Mouse (Mus musculus): ENCODE results near the gene 2410004B18Rik. TPM values are rescaled to one million over a fixed set of nuclear protein-coding genes. Genes with fewer than 3 reads are reported as not detected.

2410004B18Rik gene
- polyA plus RNA-seq, 1 experiment from 2014 or later = 38.7 TPM

DNA sequence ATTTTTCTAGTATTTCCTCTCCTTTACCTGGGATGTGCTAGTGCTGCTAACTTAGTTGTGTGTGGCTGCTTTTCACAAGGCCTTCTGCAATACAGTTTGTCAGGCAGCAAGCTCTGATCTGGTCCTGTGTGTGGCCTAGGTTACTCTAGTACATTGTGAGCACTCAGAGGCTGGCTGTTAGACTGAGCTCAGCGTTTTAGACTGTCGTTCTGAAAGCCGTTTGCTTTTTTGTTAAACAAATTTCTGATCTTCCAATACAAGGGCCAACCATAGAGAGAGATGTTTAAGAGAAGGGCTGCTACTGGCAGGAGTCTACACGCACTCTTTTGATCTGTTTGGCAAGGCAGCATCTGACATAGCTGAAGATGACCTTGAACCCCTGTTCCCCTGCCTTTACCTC is 2.2 kb downstream of the 2410004B18Rik start:
- WGBS = 68% methylated on average over 4 of the region's 4 CpGs
- no peak for TF ChIP-seq CTCF (IDR thresholded peaks at IDR 0.05; ENCODE audit: low read depth)
- Histone ChIP-seq H3K36me3 (ENCODE audit: control insufficient read depth, insufficient read depth) (peaks cover 25% of the 10 kb centered on the region), H3K4me2 (replicated peaks; ENCODE audit: low read depth) (peak overlapping the region; percentile 90), H3K4me1 (replicated peaks; ENCODE audit: control insufficient read depth, insufficient read depth, low read length) (peaks cover 12% of the 10 kb centered on the region; the same call in 1 of the 2 replicates), H3K9me3 (ENCODE audit: control insufficient read depth) (no peaks in the 10 kb centered on the region), H3K9ac (ENCODE audit: low read depth, low read length) (no peak overlapping the region), H3K4me3 (ENCODE audit: low read depth, low read length) (peak overlapping the region; percentile 91; the same call in 1 of the 2 replicates), H3K27me3 (replicated peaks; ENCODE audit: control insufficient read depth, insufficient read depth, low read length) (no peaks in the 10 kb centered on the region), H3K27ac (ENCODE audit: low read depth, low read length) (no peak overlapping the region)
- no peak for ATAC-seq

DNA sequence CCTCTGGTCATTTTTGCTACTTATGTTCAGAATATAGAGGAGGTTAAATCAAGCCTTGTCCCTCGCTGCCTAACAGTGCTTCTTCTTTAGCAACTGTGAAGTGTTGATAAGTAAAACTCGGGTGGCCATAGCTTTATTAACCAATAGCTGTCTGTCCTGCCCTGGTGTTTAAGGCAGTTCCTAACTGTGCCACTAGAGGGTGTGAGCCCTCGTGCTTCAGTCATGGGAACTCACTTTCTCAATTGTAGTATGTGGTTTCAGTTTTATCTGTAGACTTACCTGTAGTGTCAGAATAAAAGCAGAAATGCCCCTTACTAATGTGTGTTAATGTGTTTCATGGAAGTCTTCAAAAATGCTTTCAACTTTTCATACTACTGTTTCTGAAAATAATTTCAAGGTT is 4.2 kb downstream of the 2410004B18Rik start:
- no peak overlapping the region for H3K27ac ChIP-seq (ENCODE audit: low read depth, low read length)
- no peak overlapping the region for H3K9ac ChIP-seq (ENCODE audit: low read depth, low read length)
- peak; percentile 97 for TF ChIP-seq CTCF (IDR thresholded peaks at IDR 0.05; ENCODE audit: low read depth)
- peaks cover 12% of the 10 kb centered on the region; the same call in 1 of the 2 replicates for H3K4me1 ChIP-seq (replicated peaks; ENCODE audit: control insufficient read depth, insufficient read depth, low read length)
- H3K9me3 ChIP-seq (ENCODE audit: control insufficient read depth) = no peaks in the 10 kb centered on the region
- ATAC-seq = 0 out of 2 replicates have a peak, but pooled peaks have one; percentile 18
- H3K36me3 ChIP-seq (ENCODE audit: control insufficient read depth, insufficient read depth) = peaks cover 21% of the 10 kb centered on the region
- WGBS = 7% methylated on average over 3 of the region's 3 CpGs
- no peak overlapping the region for H3K4me3 ChIP-seq (ENCODE audit: low read depth, low read length)
- no peak overlapping the region for H3K4me2 ChIP-seq (replicated peaks; ENCODE audit: low read depth)
- H3K27me3 ChIP-seq (replicated peaks; ENCODE audit: control insufficient read depth, insufficient read depth, low read length) = no peaks in the 10 kb centered on the region

DNA sequence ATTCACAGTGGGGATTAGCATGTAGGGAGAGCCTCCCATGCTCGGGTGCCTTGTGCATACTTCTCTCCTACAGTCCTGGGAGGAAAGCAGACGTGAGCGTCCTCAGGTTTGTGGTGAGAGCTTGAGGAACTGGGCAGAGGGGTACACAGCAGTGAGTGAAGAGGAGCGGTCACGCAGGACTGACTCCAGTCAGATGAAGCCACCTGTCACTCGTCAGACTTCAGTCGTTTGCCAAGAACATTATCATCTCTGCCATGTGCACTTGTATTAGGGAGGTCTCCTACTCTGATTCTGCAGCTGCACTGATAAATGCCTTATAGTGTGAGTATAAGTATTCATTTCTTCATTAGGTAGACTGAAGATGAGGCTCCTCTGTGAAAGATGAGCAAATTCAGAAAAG is 6.5 kb downstream of the 2410004B18Rik start:
- Histone ChIP-seq H3K4me3 (ENCODE audit: low read depth, low read length) (no peak overlapping the region), H3K9me3 (ENCODE audit: control insufficient read depth) (no peaks in the 10 kb centered on the region), H3K36me3 (ENCODE audit: control insufficient read depth, insufficient read depth) (peaks cover 21% of the 10 kb centered on the region), H3K27ac (ENCODE audit: low read depth, low read length) (no peak overlapping the region), H3K27me3 (replicated peaks; ENCODE audit: control insufficient read depth, insufficient read depth, low read length) (no peaks in the 10 kb centered on the region), H3K4me2 (replicated peaks; ENCODE audit: low read depth) (no peak overlapping the region), H3K9ac (ENCODE audit: low read depth, low read length) (no peak overlapping the region), H3K4me1 (replicated peaks; ENCODE audit: control insufficient read depth, insufficient read depth, low read length) (peaks cover 6% of the 10 kb centered on the region; the same call in 1 of the 2 replicates)
- WGBS = 82% methylated on average over 7 of the region's 7 CpGs
- TF ChIP-seq CTCF (IDR thresholded peaks at IDR 0.05; ENCODE audit: low read depth) = no peak
- ATAC-seq = no peak

- WGBS = 72% methylated on average over 3 of the region's 3 CpGs
- no peak overlapping the region for H3K4me3 ChIP-seq (ENCODE audit: low read depth, low read length)
- TF ChIP-seq CTCF (IDR thresholded peaks at IDR 0.05; ENCODE audit: low read depth) = no peak
- H3K36me3 ChIP-seq (ENCODE audit: control insufficient read depth, insufficient read depth) = peaks cover 21% of the 10 kb centered on the region
- no peaks in the 10 kb centered on the region for H3K9me3 ChIP-seq (ENCODE audit: control insufficient read depth)
- no peak overlapping the region for H3K9ac ChIP-seq (ENCODE audit: low read depth, low read length)
- no peak overlapping the region for H3K27ac ChIP-seq (ENCODE audit: low read depth, low read length)
- H3K4me1 ChIP-seq (replicated peaks; ENCODE audit: control insufficient read depth, insufficient read depth, low read length) = 0 out of 2 replicates have a peak, but pooled peaks cover 3% of the 10 kb centered on the region
- H3K27me3 ChIP-seq (replicated peaks; ENCODE audit: control insufficient read depth, insufficient read depth, low read length) = no peaks in the 10 kb centered on the region
- 0 out of 2 replicates have a peak, but pooled peaks have one; percentile 41 for ATAC-seq
- H3K4me2 ChIP-seq (replicated peaks; ENCODE audit: low read depth) = no peak overlapping the region
These were observed 8.1 kb downstream of the 2410004B18Rik start for GRCm38 (mm10) chr3:145945904-145946303.

GRCm38 (mm10) chr3:145946654-145947053 is 8.8 kb downstream of the 2410004B18Rik start:
- no peaks in the 10 kb centered on the region for H3K9me3 ChIP-seq (ENCODE audit: control insufficient read depth)
- H3K4me1 ChIP-seq (replicated peaks; ENCODE audit: control insufficient read depth, insufficient read depth, low read length) = 0 out of 2 replicates have a peak, but pooled peaks cover 7% of the 10 kb centered on the region
- H3K9ac ChIP-seq (ENCODE audit: low read depth, low read length) = no peak overlapping the region
- no peaks in the 10 kb centered on the region for H3K27me3 ChIP-seq (replicated peaks; ENCODE audit: control insufficient read depth, insufficient read depth, low read length)
- no peak overlapping the region for H3K4me2 ChIP-seq (replicated peaks; ENCODE audit: low read depth)
- no peak for TF ChIP-seq CTCF (IDR thresholded peaks at IDR 0.05; ENCODE audit: low read depth)
- H3K36me3 ChIP-seq (ENCODE audit: control insufficient read depth, insufficient read depth) = peaks cover 21% of the 10 kb centered on the region
- H3K4me3 ChIP-seq (ENCODE audit: low read depth, low read length) = no peak overlapping the region
- no peak for ATAC-seq
- 55% methylated on average over 2 of the region's 2 CpGs for WGBS
- no peak overlapping the region for H3K27ac ChIP-seq (ENCODE audit: low read depth, low read length)

DNA sequence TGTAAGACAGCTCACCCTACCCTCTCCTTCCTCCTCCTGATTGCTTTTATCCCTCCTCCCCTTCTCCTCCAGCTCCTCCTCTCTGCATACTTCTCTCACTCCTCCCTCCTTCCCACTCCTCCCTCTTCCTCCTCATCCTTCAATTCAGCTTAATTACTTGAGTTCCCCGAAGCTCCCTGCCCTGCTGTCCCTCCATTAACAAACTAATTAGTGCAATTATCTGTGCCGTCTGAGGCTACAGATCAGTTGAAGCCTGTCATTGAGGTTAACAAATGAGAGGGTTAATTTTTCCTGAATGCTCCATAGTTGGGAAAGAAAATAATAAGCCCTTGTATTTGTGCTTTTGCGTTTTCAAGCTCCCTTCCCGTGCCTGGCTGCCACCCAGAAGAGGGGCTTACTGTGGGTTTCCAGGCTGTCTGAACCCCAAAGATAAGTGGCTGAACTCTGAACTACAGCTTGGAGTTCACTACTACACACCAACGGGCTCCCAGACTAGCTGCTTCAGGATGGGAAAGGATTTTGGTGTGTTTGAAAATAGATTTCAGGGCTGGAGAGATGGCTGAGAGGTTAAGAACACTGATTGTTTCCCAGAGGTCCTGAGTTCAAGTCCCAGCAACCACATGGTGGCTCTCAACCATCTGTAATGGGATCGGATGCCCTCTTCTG is 9.9 kb downstream of the 2410004B18Rik start:
- 0 out of 2 replicates have a peak, but pooled peaks cover 7% of the 10 kb centered on the region for H3K4me1 ChIP-seq (replicated peaks; ENCODE audit: control insufficient read depth, insufficient read depth, low read length)
- H3K36me3 ChIP-seq (ENCODE audit: control insufficient read depth, insufficient read depth) = peaks cover 19% of the 10 kb centered on the region
- H3K9me3 ChIP-seq (ENCODE audit: control insufficient read depth) = no peaks in the 10 kb centered on the region
- H3K27ac ChIP-seq (ENCODE audit: low read depth, low read length) = no peak overlapping the region
- no peak overlapping the region for H3K4me2 ChIP-seq (replicated peaks; ENCODE audit: low read depth)
- H3K4me3 ChIP-seq (ENCODE audit: low read depth, low read length) = no peak overlapping the region
- no peak for ATAC-seq
- no peaks in the 10 kb centered on the region for H3K27me3 ChIP-seq (replicated peaks; ENCODE audit: control insufficient read depth, insufficient read depth, low read length)
- no peak for TF ChIP-seq CTCF (IDR thresholded peaks at IDR 0.05; ENCODE audit: low read depth)
- 36% methylated on average over 6 of the region's 6 CpGs for WGBS
- H3K9ac ChIP-seq (ENCODE audit: low read depth, low read length) = no peak overlapping the region
